In the genomic region with DNA sequence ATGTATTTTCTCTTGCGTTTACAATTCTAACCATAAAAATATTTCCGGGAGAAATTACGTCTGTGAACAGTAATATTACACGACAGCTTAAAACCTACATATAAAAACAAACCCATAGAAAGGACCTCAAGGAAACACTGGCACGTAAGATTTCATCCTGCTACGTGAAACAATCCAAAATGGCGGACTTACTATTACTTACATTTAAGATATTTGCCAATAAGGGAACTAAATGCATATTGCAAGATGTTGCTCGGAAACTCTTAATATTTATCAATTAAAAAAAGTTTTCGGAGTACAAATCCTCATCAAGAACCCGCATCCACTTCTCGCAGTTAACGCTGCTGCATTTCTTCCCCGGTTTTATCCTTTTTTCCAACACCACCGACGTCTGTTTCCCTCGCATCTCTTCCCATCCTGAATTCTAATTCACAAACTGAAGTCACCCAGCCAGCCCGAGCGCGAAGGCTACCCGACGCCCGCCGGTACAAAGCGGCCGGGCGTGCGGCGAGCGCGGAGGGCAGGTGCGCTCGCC, we compare ENCODE assay signal across 8 mouse cellular contexts. TPM values are rescaled to one million over a fixed set of nuclear protein-coding genes. Genes with fewer than 3 reads are reported as not detected.
DNase-seq lines count a peak whose midpoint lies in the region; ATAC-seq lines count a peak whose summit lies in the region.

No protein-coding gene starts in this region.

- DNase-seq in left cerebral cortex, adult 11 months (ENCODE audit: low spot score) = peak; percentile 8
- DNase-seq in left cerebral cortex, postnatal 36 days (ENCODE audit: low spot score in 2 of 2) = no peak
- no peak for DNase-seq in urinary bladder, adult 2 months (ENCODE audit: low spot score)
- DNase-seq in urinary bladder, postnatal 36 days (ENCODE audit: low spot score in 2 of 2) = no peak

- H3K9me3 ChIP-seq in embryonic facial prominence, embryonic 12.5 days = no peaks in the 10 kb centered on the region
- no peaks in the 10 kb centered on the region for H3K9me3 ChIP-seq in intestine, embryonic 15.5 days
- no peaks in the 10 kb centered on the region for H3K9me3 ChIP-seq in neural tube, embryonic 14.5 days (ENCODE audit: control insufficient read depth, low read length)

- H3K9ac ChIP-seq in embryonic facial prominence, embryonic 12.5 days = peak overlapping the region; percentile 57
- H3K9ac ChIP-seq in intestine, embryonic 15.5 days = 0 out of 2 replicates have a peak overlapping the region, but pooled peaks have one; percentile 36
- peak overlapping the region; percentile 77 for H3K9ac ChIP-seq in neural tube, embryonic 14.5 days (replicated peaks; ENCODE audit: low read depth, low read length)

- peaks cover 22% of the 10 kb centered on the region for H3K27me3 ChIP-seq in embryonic facial prominence, embryonic 12.5 days
- peaks cover 31% of the 10 kb centered on the region for H3K27me3 ChIP-seq in intestine, embryonic 15.5 days (replicated peaks)
- no peaks in the 10 kb centered on the region for H3K27me3 ChIP-seq in neural tube, embryonic 14.5 days (ENCODE audit: control insufficient read depth, insufficient read depth, low read length)

- H3K4me2 ChIP-seq in embryonic facial prominence, embryonic 12.5 days (replicated peaks) = peak overlapping the region; percentile 97
- peak overlapping the region; percentile 99 for H3K4me2 ChIP-seq in intestine, embryonic 15.5 days (replicated peaks)
- peak overlapping the region; percentile 70 for H3K4me2 ChIP-seq in neural tube, embryonic 14.5 days (ENCODE audit: low read depth, low read length)

- WGBS in embryonic facial prominence, embryonic 12.5 days = under 1% methylated on average over 32 of the region's 32 CpGs
- 2% methylated on average over 32 of the region's 32 CpGs for WGBS in intestine, embryonic 15.5 days
- WGBS in neural tube, embryonic 14.5 days = under 1% methylated on average over 32 of the region's 32 CpGs

- H3K4me3 ChIP-seq in embryonic facial prominence, embryonic 12.5 days = peak overlapping the region; percentile 72
- H3K4me3 ChIP-seq in intestine, embryonic 15.5 days (replicated peaks) = peak overlapping the region; percentile 61
- H3K4me3 ChIP-seq in neural tube, embryonic 14.5 days (ENCODE audit: low read depth, low read length) = peak overlapping the region; percentile 71

- intact Hi-C loops in left cerebral cortex, postnatal 36 days (cut with DNase I) = loop anchor here (5.0 kb wide), 1 partner anchor 92 kb away; the partner anchor contains the start of gene Hace1

- H3K27ac ChIP-seq in embryonic facial prominence, embryonic 12.5 days = no peak overlapping the region
- no peak overlapping the region for H3K27ac ChIP-seq in intestine, embryonic 15.5 days
- peak overlapping the region; percentile 94 for H3K27ac ChIP-seq in neural tube, embryonic 14.5 days (ENCODE audit: low read depth, low read length)

- H3K36me3 ChIP-seq in embryonic facial prominence, embryonic 12.5 days = no peaks in the 10 kb centered on the region
- no peaks in the 10 kb centered on the region for H3K36me3 ChIP-seq in intestine, embryonic 15.5 days
- no peaks in the 10 kb centered on the region for H3K36me3 ChIP-seq in neural tube, embryonic 14.5 days (ENCODE audit: control insufficient read depth, insufficient read depth, low read length)

- H3K4me1 ChIP-seq in embryonic facial prominence, embryonic 12.5 days = no peaks in the 10 kb centered on the region
- H3K4me1 ChIP-seq in intestine, embryonic 15.5 days (replicated peaks) = peaks cover 5% of the 10 kb centered on the region
- H3K4me1 ChIP-seq in neural tube, embryonic 14.5 days (ENCODE audit: control insufficient read depth, insufficient read depth, low read length) = no peaks in the 10 kb centered on the region

- no peak for ATAC-seq in embryonic facial prominence, embryonic 12.5 days (ENCODE audit: insufficient number of reproducible peaks, insufficient read depth, low FRiP score, low TSS enrichment)
- ATAC-seq in intestine, embryonic 15.5 days = peak; percentile 75; the same call in 1 of the 2 replicates
- ATAC-seq in neural tube, embryonic 14.5 days (ENCODE audit: low read depth) = no peak
- no peak; the same call in 1 of the 2 replicates for ATAC-seq in cerebellum, adult (ENCODE audit: insufficient number of reproducible peaks, low FRiP score, low TSS enrichment)

RNA-seq across cellular contexts. Expression of gene Lin28b, which starts 0.9 kb away (rescaled TPM):
- 1 to 10 TPM; 3.5 to 4.8 TPM for total RNA-seq in left cerebral cortex, postnatal 36 days (2021)
- polyA plus RNA-seq in embryonic facial prominence, embryonic 12.5 days (2016; fragmentation: Nextera tagmentation; extraction: Ambion mirVana) = 6.3 and 7.2 TPM in 2 replicates
- 0.92 and 1.2 TPM in 2 replicates for polyA plus RNA-seq in intestine, embryonic 15.5 days (2015; fragmentation: Nextera tagmentation; extraction: Ambion mirVana)
- 12.7 and 12.9 TPM in 2 replicates for polyA plus RNA-seq in neural tube, embryonic 14.5 days (2014; fragmentation: Nextera tagmentation; extraction: Ambion mirVana)
- polyA plus RNA-seq in urinary bladder, adult 2 months (2012; rRNA removed) = 0.04 and 0.11 TPM in 2 replicates
